Mouse (Mus musculus): ENCODE results near the gene Rfc4.
"Not testable (repeated sequence)": the region's sequence is repeated elsewhere in the genome, so short reads cannot be mapped to it uniquely, and the experiment has no call there.

GRCm38 (mm10) chr16:23087159-23087558 is 40.4 kb downstream of the Rfc4 start:
- TF ChIP-seq CTCF (IDR thresholded peaks at IDR 0.05; ENCODE audit: control insufficient read depth, insufficient read depth, insufficient replicate concordance, low read depth, low read length); POLR2A (IDR thresholded peaks at IDR 0.05; ENCODE audit: control insufficient read depth, low read depth, low read length): not testable (repeated sequence)
